Mouse (Mus musculus) right cerebral cortex, adult 2 months (tissue): ENCODE results near the gene Gtf2f2.

ENCODE experiments used
- DNase-seq, 2 experiments: peaks; one replicate each; pipeline ENCODE4 v3.0.0; 2021 to 2022; ENCODE audit warnings: low spot score in 2 of 2

Gtf2f2 gene

GRCm38 (mm10) chr14:76010102-76011061 lies at the start of gene Gtf2f2:
TSS of gene Gtf2f2 (minus strand) at chr14:76010865.
- peak; percentile 94 to 99 for DNase-seq

- DNase-seq, result no peak
These were observed 48.8 kb upstream of the Gtf2f2 start for GRCm38 (mm10) chr14:76059441-76059840.

- DNase-seq, result no peak
These were observed 43.1 kb upstream of the Gtf2f2 start for GRCm38 (mm10) chr14:76053726-76054125.

- DNase-seq, result no peak
These were observed 41.3 kb upstream of the Gtf2f2 start for GRCm38 (mm10) chr14:76051966-76052365.

- DNase-seq, result no peak
These were observed 35.1 kb upstream of the Gtf2f2 start for GRCm38 (mm10) chr14:76045767-76046166.

- DNase-seq, result no peak
These were observed 33.5 kb upstream of the Gtf2f2 start for GRCm38 (mm10) chr14:76044164-76044557.

- DNase-seq, result peak in 1 of 2 experiments; percentile 24
These were observed 32.8 kb upstream of the Gtf2f2 start for GRCm38 (mm10) chr14:76043251-76044163.

GRCm38 (mm10) chr14:76033221-76033637 lies 22.6 kb upstream of the Gtf2f2 start:
- DNase-seq, result no peak

GRCm38 (mm10) chr14:76032671-76033136 lies 22.0 kb upstream of the Gtf2f2 start:
- DNase-seq, result no peak

GRCm38 (mm10) chr14:76031117-76031842 lies 20.6 kb upstream of the Gtf2f2 start:
- no peak for DNase-seq

- no peak for DNase-seq
These were observed 14.0 kb upstream of the Gtf2f2 start for GRCm38 (mm10) chr14:76024641-76025040.

GRCm38 (mm10) chr14:76020927-76021719 lies 10.5 kb upstream of the Gtf2f2 start:
- no peak for DNase-seq

GRCm38 (mm10) chr14:76020259-76020785 lies 9.7 kb upstream of the Gtf2f2 start:
- no peak for DNase-seq

- no peak for DNase-seq
These were observed 7.3 kb upstream of the Gtf2f2 start for GRCm38 (mm10) chr14:76017785-76018490.

GRCm38 (mm10) chr14:76014331-76014730 lies 3.7 kb upstream of the Gtf2f2 start:
- no peak for DNase-seq

GRCm38 (mm10) chr14:76011062-76011457 lies 395 bp upstream of the Gtf2f2 start:
- no peak for DNase-seq

GRCm38 (mm10) chr14:76009185-76009584 lies 1.5 kb downstream of the Gtf2f2 start:
- no peak for DNase-seq

- DNase-seq, result no peak
These were observed 2.5 kb downstream of the Gtf2f2 start for GRCm38 (mm10) chr14:76008174-76008573.

- no peak for DNase-seq
These were observed 5.7 kb downstream of the Gtf2f2 start for GRCm38 (mm10) chr14:76005011-76005410.

- DNase-seq, result no peak
These were observed 8.9 kb downstream of the Gtf2f2 start for GRCm38 (mm10) chr14:76001781-76002180.
